Mouse (Mus musculus): ENCODE results near the gene Ppp1r3c.

Gene Ppp1r3c

DNA sequence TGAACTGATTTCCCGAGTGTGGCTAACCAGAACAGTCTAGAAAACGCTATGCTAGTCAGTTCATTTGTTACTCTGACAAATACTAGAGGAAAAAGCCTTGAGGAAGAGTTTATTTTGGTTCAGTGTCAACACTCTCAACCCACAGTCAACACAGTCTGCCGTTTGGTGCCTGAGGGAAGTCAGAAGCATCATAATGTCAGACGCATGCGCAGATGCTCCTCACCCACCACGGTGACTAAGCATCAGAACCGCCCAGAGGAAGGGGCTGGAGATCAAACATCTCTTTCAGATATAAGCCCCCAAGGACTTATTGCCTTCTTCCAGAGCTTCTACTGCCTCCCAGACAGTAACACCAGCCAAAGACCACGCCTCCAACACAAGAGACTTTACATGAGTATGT, 15.3 kb downstream of the Ppp1r3c start:
- DNase-seq (ENCODE audit: extremely low read depth, low read depth, low spot score) = no peak

- no peak for DNase-seq (ENCODE audit: extremely low read depth, low read depth, low spot score)
These were observed 20.2 kb downstream of the Ppp1r3c start for GRCm38 (mm10) chr19:36716221-36716620.

DNA sequence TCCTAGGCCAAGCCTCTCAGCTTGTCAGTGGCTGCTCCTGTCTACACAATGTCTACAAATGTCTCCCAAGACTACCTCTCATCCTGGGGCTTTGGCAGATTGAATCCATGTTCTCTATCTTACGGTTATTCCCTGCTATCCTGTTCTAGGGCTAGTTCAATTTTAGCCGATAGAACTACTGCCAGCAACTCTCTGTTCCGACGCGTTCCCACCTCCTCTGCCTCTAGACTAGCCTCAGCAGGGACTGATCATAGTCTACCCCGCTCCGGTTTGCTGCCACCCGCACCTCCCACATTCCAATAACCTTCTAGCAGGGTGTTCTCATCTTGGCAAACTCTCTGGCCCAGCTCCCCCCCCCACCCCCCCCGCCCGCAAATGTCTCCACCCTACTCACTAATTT, 20.9 kb downstream of the Ppp1r3c start:
- no peak for DNase-seq (ENCODE audit: extremely low read depth, low read depth, low spot score)

- no peak for DNase-seq (ENCODE audit: extremely low read depth, low read depth, low spot score)
These were observed 22.0 kb downstream of the Ppp1r3c start for GRCm38 (mm10) chr19:36714492-36714891.

DNA sequence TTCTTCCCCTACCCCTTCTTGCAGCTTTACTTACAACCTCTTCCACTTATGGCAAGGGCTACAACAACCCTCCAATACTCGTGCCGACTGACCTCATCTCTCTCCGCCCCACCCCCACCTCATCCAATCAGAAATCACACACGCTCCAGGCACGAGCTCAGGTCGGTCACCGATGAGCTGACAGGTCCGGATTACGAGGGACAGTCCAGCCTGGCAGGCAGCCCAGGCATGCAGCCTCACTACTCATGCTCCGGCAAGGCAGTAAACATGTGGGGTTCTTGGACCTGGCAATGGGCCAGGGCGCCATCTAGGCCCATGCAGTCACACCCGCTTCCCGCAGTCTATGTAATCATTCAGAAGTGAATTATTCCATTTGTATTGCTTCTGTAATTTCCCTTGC, 23.4 kb downstream of the Ppp1r3c start:
- DNase-seq (ENCODE audit: extremely low read depth, low read depth, low spot score) = no peak

- no peak for DNase-seq (ENCODE audit: extremely low read depth, low read depth, low spot score)
These were observed 30.3 kb downstream of the Ppp1r3c start for GRCm38 (mm10) chr19:36706195-36706594.

GRCm38 (mm10) chr19:36705286-36706146, 30.9 kb downstream of the Ppp1r3c start:
- DNase-seq (ENCODE audit: extremely low read depth, low read depth, low spot score) = no peak

- no peak for DNase-seq (ENCODE audit: extremely low read depth, low read depth, low spot score)
These were observed 31.7 kb downstream of the Ppp1r3c start for GRCm38 (mm10) chr19:36704763-36705162.

DNA sequence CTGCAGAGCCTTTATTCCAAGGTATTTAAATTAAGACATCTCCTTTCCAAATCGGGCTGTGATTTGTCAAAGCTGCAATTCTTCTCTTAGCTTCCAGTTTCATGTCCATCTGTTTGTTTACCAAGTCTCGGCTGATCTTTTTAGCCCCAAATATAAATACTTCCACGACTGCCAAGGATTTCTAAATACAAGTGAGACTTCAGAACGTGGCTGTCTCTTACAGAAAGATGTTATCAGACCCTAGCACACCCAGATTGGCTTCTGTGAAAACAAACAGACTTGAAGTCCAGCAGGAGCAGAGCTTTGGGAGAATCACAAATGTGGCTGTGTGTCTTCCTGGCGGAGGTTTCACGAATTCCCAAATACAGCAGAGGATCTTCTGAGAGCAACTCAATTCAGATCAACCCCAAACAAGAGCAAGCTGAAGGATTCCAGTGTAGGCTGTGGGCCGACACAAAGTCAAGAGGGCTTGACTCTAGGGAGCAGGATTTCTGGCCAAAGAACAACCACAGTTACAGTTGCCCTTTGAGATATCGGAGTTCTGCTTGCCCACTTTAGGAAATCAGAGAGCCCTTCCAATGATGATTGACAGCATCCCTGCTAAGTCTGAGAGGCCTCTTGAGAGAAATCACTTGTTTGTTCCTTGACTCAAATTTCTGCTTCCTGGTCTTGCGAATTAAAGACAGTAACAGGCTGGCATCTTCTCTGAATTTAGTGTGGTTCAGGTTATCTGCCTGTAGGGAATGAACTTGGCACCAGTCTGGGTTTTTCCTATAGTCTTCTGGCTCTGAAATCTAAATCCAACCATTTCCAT, 34.4 kb downstream of the Ppp1r3c start:
- no peak for DNase-seq (ENCODE audit: extremely low read depth, low read depth, low spot score)

DNA sequence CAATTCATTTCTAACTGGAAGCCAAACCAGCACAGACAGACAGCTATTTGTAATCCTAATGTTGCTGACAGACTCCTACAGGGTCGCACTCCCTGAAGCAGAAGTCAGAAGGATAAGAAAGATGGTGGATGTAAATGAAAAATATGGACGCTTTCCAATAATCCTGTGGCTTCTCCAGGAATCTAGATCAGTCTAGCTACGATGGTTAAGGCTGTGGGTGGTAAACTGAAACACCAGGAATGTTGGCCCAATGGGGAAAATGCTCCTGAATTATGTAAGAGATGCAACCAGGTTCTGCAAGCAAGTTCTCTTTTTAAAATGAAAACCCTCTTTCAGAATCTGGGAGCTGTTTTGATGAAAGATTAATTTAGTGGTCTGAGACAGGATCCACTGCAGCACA, 35.1 kb downstream of the Ppp1r3c start:
- DNase-seq (ENCODE audit: extremely low read depth, low read depth, low spot score) = no peak

GRCm38 (mm10) chr19:36700937-36701336, 35.5 kb downstream of the Ppp1r3c start:
- DNase-seq (ENCODE audit: extremely low read depth, low read depth, low spot score) = no peak

DNA sequence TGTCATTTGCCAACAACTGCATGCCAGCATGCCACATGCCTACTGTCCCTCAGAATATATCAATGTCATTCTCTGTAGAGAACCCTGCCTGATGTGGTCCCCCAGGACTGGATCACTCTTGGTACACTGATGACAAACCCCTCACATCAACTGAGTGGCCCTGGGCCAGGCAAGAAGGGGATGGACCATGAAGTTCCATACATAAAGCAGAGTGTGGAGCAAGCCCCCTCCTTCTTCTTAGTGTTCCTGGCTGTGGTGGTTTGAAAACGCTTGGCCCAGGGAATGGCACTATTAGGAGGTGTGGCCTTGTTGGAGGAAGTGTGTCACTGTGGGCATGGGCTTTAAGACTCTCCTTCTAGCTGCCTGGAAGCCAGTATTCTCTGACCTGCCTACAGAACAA, 37.3 kb downstream of the Ppp1r3c start:
- DNase-seq (ENCODE audit: extremely low read depth, low read depth, low spot score) = no peak

- no peak for DNase-seq (ENCODE audit: extremely low read depth, low read depth, low spot score)
These were observed 38.3 kb downstream of the Ppp1r3c start for GRCm38 (mm10) chr19:36698200-36698599.

GRCm38 (mm10) chr19:36696601-36697122, 39.8 kb downstream of the Ppp1r3c start:
- no peak for DNase-seq (ENCODE audit: extremely low read depth, low read depth, low spot score)

DNA sequence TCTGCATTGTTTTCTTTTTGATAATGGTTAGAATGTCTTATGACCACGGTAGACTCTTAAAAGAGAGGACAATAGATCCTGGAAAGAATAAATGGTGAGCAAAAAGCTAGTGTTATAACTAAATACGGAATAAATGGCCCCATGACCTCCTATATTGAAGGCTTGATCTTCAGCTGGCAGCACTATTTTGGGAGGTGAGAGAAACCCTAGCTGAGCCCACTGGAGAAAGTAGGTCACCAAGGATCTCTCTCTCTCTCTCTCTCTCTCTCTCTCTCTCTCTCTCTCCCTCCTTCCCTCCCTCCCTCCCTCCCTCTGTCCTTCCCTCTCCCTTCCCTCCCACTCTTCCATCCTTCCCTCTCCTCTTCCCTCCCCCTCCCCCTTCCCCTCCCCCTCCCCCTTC, 42.9 kb downstream of the Ppp1r3c start:
- no peak for DNase-seq (ENCODE audit: extremely low read depth, low read depth, low spot score)

GRCm38 (mm10) chr19:36691941-36692340, 44.5 kb downstream of the Ppp1r3c start:
- no peak for DNase-seq (ENCODE audit: extremely low read depth, low read depth, low spot score)

DNA sequence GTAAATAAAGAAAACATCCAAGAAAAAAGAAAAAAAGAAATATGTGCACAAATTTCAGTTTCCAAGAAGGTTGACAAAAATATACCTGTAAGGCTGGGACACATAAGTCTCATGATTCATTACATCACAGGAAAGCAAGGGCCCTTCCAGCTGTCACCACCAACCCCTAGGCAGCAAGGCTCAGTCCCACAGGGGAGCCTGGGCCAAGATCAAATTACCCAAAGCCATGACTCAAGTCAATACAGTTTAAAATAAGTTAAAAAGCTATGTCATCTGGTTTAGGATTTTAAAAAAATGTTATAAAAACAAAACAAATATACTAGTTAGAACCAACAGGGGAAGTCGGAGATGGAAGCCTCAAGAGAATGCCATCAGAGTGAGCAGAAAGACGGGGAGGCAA, 45.2 kb downstream of the Ppp1r3c start:
- no peak for DNase-seq (ENCODE audit: extremely low read depth, low read depth, low spot score)

- DNase-seq (ENCODE audit: extremely low read depth, low read depth, low spot score) = no peak
These were observed 47.2 kb downstream of the Ppp1r3c start for GRCm38 (mm10) chr19:36689205-36689604.

DNA sequence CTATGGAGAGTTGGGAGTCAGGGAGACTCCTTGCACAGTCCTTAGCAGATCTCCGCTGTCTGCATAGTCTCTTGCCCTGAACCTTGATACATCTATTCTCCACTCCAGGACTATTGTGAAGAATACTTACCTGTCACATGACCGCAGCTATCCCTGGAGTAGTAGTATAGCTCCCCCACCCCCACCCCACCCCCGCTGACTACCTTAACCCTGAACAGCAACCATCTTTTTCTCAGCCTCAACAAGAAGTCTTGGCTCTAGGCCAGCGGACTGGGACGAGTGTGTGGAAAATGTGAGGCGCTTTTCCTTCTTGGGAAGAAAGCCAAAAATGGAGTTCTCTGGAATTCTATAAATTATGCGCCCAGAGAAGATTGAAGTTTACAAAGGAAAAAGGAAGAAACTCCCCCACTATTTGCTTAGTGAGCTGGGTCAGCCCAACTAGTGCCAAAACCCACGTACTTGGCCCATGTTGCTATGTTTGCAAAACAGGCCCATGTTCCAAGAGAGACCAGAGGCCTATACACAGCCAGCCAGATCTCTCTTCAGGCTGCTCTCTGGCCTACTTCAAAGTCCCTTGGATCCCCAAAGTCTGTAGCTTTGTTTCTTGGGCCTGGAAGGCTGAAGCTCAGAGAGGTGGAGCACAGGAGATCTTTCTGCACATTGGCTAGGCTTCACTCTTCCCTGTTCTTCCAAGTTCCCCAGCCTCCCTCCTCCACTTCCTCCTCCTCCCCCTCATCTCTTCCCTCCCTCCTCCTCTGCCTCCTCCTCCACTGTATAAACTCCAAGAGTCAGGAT, 48.4 kb downstream of the Ppp1r3c start:
- DNase-seq (ENCODE audit: extremely low read depth, low read depth, low spot score) = peak; percentile 54

GRCm38 (mm10) chr19:36687044-36687443, 49.4 kb downstream of the Ppp1r3c start:
- no peak for DNase-seq (ENCODE audit: extremely low read depth, low read depth, low spot score)

DNA sequence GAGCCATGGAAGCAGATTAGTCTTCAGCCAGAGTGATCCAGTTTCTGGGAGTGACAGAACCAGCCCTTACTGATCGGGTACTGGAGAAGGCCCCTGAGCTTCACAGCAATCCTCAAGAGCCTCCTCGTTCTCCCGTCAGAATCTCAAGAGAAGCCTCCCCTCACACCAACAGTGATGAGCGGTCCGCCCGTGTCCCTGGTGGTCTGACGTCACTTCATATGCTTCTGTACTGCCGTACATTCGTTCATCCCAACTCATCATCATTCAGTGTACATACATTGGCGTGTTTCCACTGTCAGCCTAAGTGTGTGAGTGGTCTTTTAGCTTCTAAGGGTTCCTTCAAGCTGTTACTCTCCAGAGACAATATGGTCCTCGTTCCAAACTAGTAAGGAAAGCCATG, 50.4 kb downstream of the Ppp1r3c start:
- no peak for DNase-seq (ENCODE audit: extremely low read depth, low read depth, low spot score)

Measured in fat pad, adult 2 months (tissue).